Mouse (Mus musculus): Measurements from ENCODE around the gene Zzz3. TPM values are rescaled to one million over a fixed set of nuclear protein-coding genes. Genes with fewer than 3 reads are reported as not detected.

Gene Zzz3
- polyA plus RNA-seq (2012; rRNA removed), result 19.1 and 19.5 TPM in 2 replicates

DNA sequence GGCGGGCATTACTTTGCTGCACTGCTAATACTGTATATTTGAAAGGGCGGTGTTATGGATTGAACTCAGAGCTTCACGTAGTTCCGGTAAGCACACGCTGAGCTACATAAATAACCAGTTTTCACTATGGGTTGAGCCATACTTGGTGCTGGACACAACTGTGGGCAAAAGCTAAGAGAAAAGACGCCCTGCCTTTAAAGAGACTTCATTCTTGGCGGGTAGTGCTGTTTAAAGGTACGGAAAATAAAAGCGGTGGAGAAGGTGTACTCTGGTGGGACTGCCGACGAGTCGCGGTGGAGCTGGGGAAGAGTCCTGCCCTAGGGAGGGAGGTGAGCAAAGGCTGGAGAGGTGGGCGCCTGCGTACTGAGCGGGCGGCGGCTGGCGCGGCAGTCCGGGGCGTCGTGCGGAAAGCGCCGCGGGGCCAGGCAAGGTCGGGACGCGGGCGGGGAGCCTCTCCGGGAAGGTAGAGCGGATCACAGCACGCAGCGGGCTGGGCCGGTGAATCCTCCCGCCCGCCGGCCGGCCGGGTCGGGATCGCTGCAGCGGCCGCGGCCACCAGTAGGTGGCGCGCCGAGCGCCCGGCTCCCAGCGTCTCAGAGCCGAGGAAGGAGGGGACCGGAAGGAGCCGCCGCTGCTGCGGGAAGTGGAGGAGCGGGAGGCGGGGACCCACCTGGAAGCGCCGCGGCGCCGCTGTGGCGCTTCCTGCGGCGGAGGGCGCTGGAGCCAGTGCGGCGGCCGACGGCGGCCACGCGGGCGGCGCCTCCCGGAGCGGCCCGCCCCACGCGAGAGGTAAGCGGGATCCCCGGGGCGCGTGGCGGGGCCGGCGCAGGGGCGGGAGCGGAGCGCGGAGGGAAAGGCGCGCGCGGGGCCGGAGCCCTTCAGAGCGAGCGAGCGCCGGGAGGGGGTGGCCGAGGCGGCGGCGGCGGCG is at the start of gene Zzz3:
TSS of gene Zzz3 (plus strand) at position 124 of the 928 bp plus-strand sequence.
- Histone ChIP-seq H3K27me3 (replicated peaks; ENCODE audit: control insufficient read depth, insufficient read depth, low read length) (no peaks in the 10 kb centered on the region), H3K4me1 (ENCODE audit: control insufficient read depth, insufficient read depth, low read length) (peaks cover 22% of the 10 kb centered on the region), H3K36me3 (ENCODE audit: control insufficient read depth, insufficient read depth, low read length) (peaks cover 2% of the 10 kb centered on the region; the same call in 1 of the 2 replicates), H3K4me3 (ENCODE audit: insufficient read depth, low read depth, low read length) (peak within 1 kb of the TSS; percentile 95), H3K27ac (ENCODE audit: insufficient read depth, low read depth, low read length) (peak within 1 kb of the TSS; percentile 100)
- peak; percentile 96 for DNase-seq
- 2% methylated on average over 100 of the region's 108 CpGs for WGBS
- TF ChIP-seq POLR2A (IDR thresholded peaks at IDR 0.05; ENCODE audit: low read depth, low read length) (no peak), CTCF (conservative IDR thresholded peaks at IDR 0.05; ENCODE audit: insufficient read depth, insufficient read length, low read depth, low read length) (peak; percentile 59)

DNA sequence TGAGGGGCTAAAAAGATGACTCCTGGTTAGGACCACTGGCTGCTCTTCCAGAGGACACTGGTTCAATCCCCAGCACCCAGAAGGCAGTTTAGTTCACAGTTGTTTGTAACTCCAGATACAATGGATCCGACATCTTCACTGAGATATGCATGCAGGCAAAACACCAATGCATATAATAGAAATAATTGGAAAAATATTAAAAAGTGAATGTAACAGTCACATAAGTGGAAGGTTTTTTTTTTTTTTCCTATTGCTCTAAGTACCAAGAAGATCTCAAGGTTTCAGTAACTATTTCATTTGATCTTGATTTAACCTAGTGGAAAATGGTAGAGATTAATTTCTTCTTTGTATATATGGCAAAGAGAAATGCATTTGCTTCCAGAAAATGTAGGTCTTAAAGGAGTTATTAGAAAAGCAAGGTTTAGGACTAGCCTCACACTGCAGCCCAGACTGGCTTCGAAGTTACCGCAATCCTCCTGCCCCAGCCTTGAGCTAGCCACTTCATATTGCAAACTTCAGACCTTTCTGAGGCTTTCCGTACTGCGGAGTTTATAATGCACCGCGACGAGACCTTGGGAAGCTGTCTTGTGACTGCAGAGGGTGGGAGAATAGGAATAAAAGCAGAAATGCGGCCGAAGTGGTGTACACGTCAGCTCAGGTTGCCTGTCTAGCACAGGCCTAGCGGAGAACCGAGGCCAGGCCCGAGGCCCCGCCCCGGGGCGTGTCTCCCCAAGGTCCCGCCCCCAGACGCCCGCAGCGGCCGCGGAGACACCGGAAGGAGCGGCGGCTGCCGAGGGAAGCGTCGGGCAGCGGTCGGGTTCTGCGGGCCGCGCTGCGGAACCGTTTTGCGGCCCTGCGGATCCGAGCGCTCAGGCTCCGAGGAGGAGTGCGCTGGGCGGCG is 49.3 kb upstream of the Zzz3 start, which contains the start of gene Usp33:
TSS of gene Usp33 (plus strand) at position 747 of the 901 bp plus-strand sequence.
- Histone ChIP-seq H3K36me3 (ENCODE audit: control insufficient read depth, insufficient read depth, low read length) (no peaks in the 10 kb centered on the region), H3K4me1 (ENCODE audit: control insufficient read depth, insufficient read depth, low read length) (peaks cover 12% of the 10 kb centered on the region), H3K4me3 (ENCODE audit: insufficient read depth, low read depth, low read length) (peak within 1 kb of the TSS; percentile 81), H3K27ac (ENCODE audit: insufficient read depth, low read depth, low read length) (peak within 1 kb of the TSS; percentile 85), H3K27me3 (replicated peaks; ENCODE audit: control insufficient read depth, insufficient read depth, low read length) (no peaks in the 10 kb centered on the region)
- TF ChIP-seq CTCF (conservative IDR thresholded peaks at IDR 0.05; ENCODE audit: insufficient read depth, insufficient read length, low read depth, low read length) (no peak), POLR2A (IDR thresholded peaks at IDR 0.05; ENCODE audit: low read depth, low read length) (peak; percentile 61)
- WGBS, result 7% methylated on average over 43 of the region's 44 CpGs
- DNase-seq, result peak; percentile 96

- WGBS, result under 1% methylated on average over 53 of the region's 54 CpGs
- Histone ChIP-seq H3K36me3 (ENCODE audit: control insufficient read depth, insufficient read depth, low read length) (no peaks in the 10 kb centered on the region), H3K27ac (ENCODE audit: insufficient read depth, low read depth, low read length) (0 out of 2 replicates have a peak overlapping the region, but pooled peaks have one; percentile 34), H3K4me1 (ENCODE audit: control insufficient read depth, insufficient read depth, low read length) (peaks cover 15% of the 10 kb centered on the region), H3K4me3 (ENCODE audit: insufficient read depth, low read depth, low read length) (peak overlapping the region; percentile 81), H3K27me3 (replicated peaks; ENCODE audit: control insufficient read depth, insufficient read depth, low read length) (no peaks in the 10 kb centered on the region)
- TF ChIP-seq POLR2A (IDR thresholded peaks at IDR 0.05; ENCODE audit: low read depth, low read length) (no peak), CTCF (conservative IDR thresholded peaks at IDR 0.05; ENCODE audit: insufficient read depth, insufficient read length, low read depth, low read length) (no peak)
- peak; percentile 58 for DNase-seq
Measured at GRCm38 (mm10) chr3:152346633-152347141, 48.6 kb upstream of the Zzz3 start.

DNA sequence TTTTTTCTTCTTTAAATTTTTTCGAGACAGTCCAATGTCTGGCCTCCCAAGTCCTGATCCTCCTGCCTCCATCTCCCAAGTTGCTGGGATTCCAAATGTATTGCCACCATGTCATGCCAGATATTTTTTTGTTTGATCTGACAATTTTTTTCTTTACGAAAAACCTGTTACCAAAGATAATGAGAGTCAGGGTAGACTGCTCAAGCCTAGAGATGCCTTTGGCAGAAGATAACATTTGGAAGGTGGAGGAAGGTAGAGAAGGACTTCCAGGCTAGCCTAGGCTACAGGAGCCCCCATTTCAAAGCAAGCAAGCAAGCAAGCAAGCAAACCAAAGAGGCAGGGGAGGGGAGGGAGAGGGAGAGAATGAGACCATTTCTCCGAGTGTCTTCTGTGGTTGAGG is 48.0 kb upstream of the Zzz3 start:
- no peaks in the 10 kb centered on the region for H3K36me3 ChIP-seq (ENCODE audit: control insufficient read depth, insufficient read depth, low read length)
- no peak for TF ChIP-seq CTCF (conservative IDR thresholded peaks at IDR 0.05; ENCODE audit: insufficient read depth, insufficient read length, low read depth, low read length)
- TF ChIP-seq POLR2A (IDR thresholded peaks at IDR 0.05; ENCODE audit: low read depth, low read length), result no peak
- no peaks in the 10 kb centered on the region for H3K27me3 ChIP-seq (replicated peaks; ENCODE audit: control insufficient read depth, insufficient read depth, low read length)
- H3K4me3 ChIP-seq (ENCODE audit: insufficient read depth, low read depth, low read length), result peak overlapping the region; percentile 81
- no peak for DNase-seq
- H3K27ac ChIP-seq (ENCODE audit: insufficient read depth, low read depth, low read length), result no peak overlapping the region
- peaks cover 15% of the 10 kb centered on the region for H3K4me1 ChIP-seq (ENCODE audit: control insufficient read depth, insufficient read depth, low read length)
- 44% methylated on average over 3 of the region's 3 CpGs for WGBS

- Histone ChIP-seq H3K27ac (ENCODE audit: insufficient read depth, low read depth, low read length) (no peak overlapping the region), H3K36me3 (ENCODE audit: control insufficient read depth, insufficient read depth, low read length) (no peaks in the 10 kb centered on the region), H3K4me3 (ENCODE audit: insufficient read depth, low read depth, low read length) (no peak overlapping the region), H3K4me1 (ENCODE audit: control insufficient read depth, insufficient read depth, low read length) (peaks cover 15% of the 10 kb centered on the region), H3K27me3 (replicated peaks; ENCODE audit: control insufficient read depth, insufficient read depth, low read length) (no peaks in the 10 kb centered on the region)
- WGBS, result 71% methylated on average over 10 of the region's 10 CpGs
- TF ChIP-seq POLR2A (IDR thresholded peaks at IDR 0.05; ENCODE audit: low read depth, low read length) (no peak), CTCF (conservative IDR thresholded peaks at IDR 0.05; ENCODE audit: insufficient read depth, insufficient read length, low read depth, low read length) (no peak)
- DNase-seq, result peak; percentile 17
Measured at GRCm38 (mm10) chr3:152348011-152348830, 47.1 kb upstream of the Zzz3 start.

DNA sequence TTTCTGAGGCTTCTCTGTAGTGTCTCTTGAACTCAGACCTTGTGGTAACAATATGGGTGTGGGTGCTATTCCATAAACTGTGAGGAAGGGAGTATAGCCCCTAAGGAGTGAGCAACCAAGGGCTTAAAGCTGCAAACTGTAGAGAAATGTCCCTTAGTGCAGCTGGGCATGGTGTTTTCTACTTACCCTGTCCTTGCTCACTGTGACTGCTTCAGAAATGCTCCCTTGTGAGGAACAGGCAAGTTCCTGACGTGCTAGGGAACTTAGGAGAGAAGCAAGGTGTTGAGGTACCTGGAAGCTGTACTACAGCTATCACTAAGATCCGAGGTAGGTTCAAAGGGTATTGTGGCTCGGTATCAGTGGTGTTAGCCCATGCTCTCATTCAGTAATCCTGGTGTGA is 44.8 kb upstream of the Zzz3 start:
- Histone ChIP-seq H3K4me3 (ENCODE audit: insufficient read depth, low read depth, low read length) (no peak overlapping the region), H3K4me1 (ENCODE audit: control insufficient read depth, insufficient read depth, low read length) (peaks cover 15% of the 10 kb centered on the region), H3K36me3 (ENCODE audit: control insufficient read depth, insufficient read depth, low read length) (no peaks in the 10 kb centered on the region), H3K27ac (ENCODE audit: insufficient read depth, low read depth, low read length) (no peak overlapping the region), H3K27me3 (replicated peaks; ENCODE audit: control insufficient read depth, insufficient read depth, low read length) (no peaks in the 10 kb centered on the region)
- 51% methylated on average over 3 of the region's 3 CpGs for WGBS
- no peak for DNase-seq
- no peak for TF ChIP-seq CTCF (conservative IDR thresholded peaks at IDR 0.05; ENCODE audit: insufficient read depth, insufficient read length, low read depth, low read length)
- TF ChIP-seq POLR2A (IDR thresholded peaks at IDR 0.05; ENCODE audit: low read depth, low read length), result no peak
